Mouse (Mus musculus): ENCODE data around the gene Ptpn14. TPM values are rescaled to one million over a fixed set of nuclear protein-coding genes. Genes with fewer than 3 reads are reported as not detected.

The Ptpn14 gene
- polyA plus RNA-seq, 1 experiment from 2014 or later: 16.1 TPM

DNA sequence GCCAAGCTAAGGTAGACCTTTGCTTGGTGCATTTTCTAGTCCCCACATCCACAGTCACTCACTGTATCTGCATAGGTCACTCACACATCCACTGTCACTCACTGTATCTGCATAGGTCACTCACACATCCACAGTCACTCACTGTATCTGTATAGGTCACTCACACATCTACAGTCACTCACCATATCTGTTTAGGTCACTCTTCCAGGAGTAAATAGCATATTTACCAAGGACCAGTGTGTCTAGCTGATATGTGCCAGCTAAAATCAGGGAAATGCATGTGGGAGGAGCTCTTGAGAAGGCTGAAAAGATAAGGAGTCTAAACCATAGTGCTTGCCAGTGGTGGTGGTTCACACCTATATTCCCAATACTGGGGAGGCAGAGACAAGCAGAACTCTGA, 32.7 kb upstream of the Ptpn14 start:
- H3K36me3 ChIP-seq (ENCODE audit: insufficient read depth, low read length): no peaks in the 10 kb centered on the region
- no peak overlapping the region for H3K4me3 ChIP-seq (ENCODE audit: low read length)
- no peaks in the 10 kb centered on the region for H3K27me3 ChIP-seq (ENCODE audit: insufficient read depth, low read length)
- no peaks in the 10 kb centered on the region for H3K9me3 ChIP-seq (ENCODE audit: low read length)
- H3K27ac ChIP-seq (ENCODE audit: low read length): no peak overlapping the region
- no peak for ATAC-seq (ENCODE audit: low FRiP score, low TSS enrichment)
- H3K4me1 ChIP-seq (ENCODE audit: insufficient read depth, low read length): peaks cover under 1% of the 10 kb centered on the region; the same call in 1 of the 2 replicates
- H3K4me2 ChIP-seq (replicated peaks; ENCODE audit: low read depth, low read length): no peak overlapping the region
- H3K9ac ChIP-seq (replicated peaks; ENCODE audit: low read length): no peak overlapping the region

DNA sequence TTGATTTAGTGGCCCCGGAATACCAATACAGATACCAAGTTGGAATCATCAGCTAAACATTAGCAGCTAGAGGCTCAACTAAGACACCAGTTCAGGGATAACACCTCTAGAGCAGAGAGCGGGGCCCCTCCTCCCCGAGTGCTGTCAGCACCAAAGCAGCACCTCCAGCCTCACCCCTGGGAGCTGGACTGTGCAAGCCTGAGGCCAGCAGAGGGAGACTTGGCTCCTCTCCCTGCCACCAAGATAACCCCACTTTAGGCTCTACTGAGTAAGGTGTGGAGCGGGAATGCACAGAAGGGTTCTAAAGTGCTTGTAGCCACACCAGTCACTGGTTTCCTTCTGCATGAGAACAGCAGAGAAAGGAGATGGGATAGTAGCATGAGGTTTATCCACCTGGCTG, 29.7 kb upstream of the Ptpn14 start:
- no peaks in the 10 kb centered on the region for H3K9me3 ChIP-seq (ENCODE audit: low read length)
- no peaks in the 10 kb centered on the region for H3K27me3 ChIP-seq (ENCODE audit: insufficient read depth, low read length)
- no peak overlapping the region for H3K9ac ChIP-seq (replicated peaks; ENCODE audit: low read length)
- 69% methylated on average over 4 of the region's 4 CpGs for WGBS
- peaks cover 3% of the 10 kb centered on the region; the same call in 1 of the 2 replicates for H3K4me1 ChIP-seq (ENCODE audit: insufficient read depth, low read length)
- no peak overlapping the region for H3K4me2 ChIP-seq (replicated peaks; ENCODE audit: low read depth, low read length)
- no peak overlapping the region for H3K4me3 ChIP-seq (ENCODE audit: low read length)
- no peak for ATAC-seq (ENCODE audit: low FRiP score, low TSS enrichment)
- no peaks in the 10 kb centered on the region for H3K36me3 ChIP-seq (ENCODE audit: insufficient read depth, low read length)
- no peak overlapping the region for H3K27ac ChIP-seq (ENCODE audit: low read length)

DNA sequence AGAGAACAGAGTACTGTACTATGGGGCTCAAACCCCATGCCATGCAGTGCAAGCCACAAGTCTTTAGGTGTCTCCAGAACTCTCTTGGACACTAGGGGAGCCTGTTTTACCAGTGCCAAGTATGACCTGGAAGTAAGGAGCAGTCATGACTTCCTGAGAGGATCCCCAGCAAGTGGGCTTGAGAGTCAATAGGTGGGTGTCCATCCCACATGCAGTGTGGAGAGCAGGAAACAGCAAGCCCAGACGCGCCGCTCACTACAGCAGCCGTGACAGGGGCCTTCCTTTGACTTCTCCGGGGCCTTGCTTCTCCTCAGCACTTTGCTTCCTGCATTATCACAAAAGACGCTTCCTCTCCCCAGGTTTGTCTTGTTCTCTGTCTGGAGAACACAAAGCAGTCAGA, 27.9 kb upstream of the Ptpn14 start:
- Histone ChIP-seq H3K9ac (replicated peaks; ENCODE audit: low read length) (no peak overlapping the region), H3K27ac (ENCODE audit: low read length) (no peak overlapping the region), H3K4me1 (ENCODE audit: insufficient read depth, low read length) (peaks cover 3% of the 10 kb centered on the region; the same call in 1 of the 2 replicates), H3K27me3 (ENCODE audit: insufficient read depth, low read length) (no peaks in the 10 kb centered on the region), H3K4me2 (replicated peaks; ENCODE audit: low read depth, low read length) (no peak overlapping the region), H3K9me3 (ENCODE audit: low read length) (no peaks in the 10 kb centered on the region), H3K36me3 (ENCODE audit: insufficient read depth, low read length) (no peaks in the 10 kb centered on the region), H3K4me3 (ENCODE audit: low read length) (no peak overlapping the region)
- 84% methylated on average over 6 of the region's 6 CpGs for WGBS
- no peak for ATAC-seq (ENCODE audit: low FRiP score, low TSS enrichment)

DNA sequence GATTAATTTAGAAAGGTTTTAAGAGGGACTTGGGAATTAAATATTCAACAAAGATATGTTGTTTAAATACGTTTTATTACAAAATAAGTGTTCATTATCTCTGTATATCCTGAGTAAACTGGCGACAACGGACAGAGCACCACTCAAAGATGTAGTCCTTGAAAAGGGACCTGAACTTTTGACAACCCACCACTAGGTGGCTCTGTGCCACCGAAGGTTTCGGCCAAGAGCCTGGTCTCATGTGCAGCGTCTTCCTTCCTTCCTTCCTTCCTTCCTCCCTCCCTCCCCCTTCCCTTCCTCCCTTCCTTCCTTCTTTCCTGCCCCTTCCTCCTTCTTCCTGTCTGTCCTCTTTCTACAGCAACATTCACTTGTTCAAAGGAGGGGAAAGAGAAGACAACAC, 27.1 kb upstream of the Ptpn14 start:
- Histone ChIP-seq H3K27me3 (ENCODE audit: insufficient read depth, low read length) (no peaks in the 10 kb centered on the region), H3K9ac (replicated peaks; ENCODE audit: low read length) (no peak overlapping the region), H3K4me3 (ENCODE audit: low read length) (no peak overlapping the region), H3K36me3 (ENCODE audit: insufficient read depth, low read length) (no peaks in the 10 kb centered on the region), H3K4me1 (ENCODE audit: insufficient read depth, low read length) (peaks cover 8% of the 10 kb centered on the region), H3K9me3 (ENCODE audit: low read length) (no peaks in the 10 kb centered on the region), H3K27ac (ENCODE audit: low read length) (no peak overlapping the region), H3K4me2 (replicated peaks; ENCODE audit: low read depth, low read length) (no peak overlapping the region)
- WGBS: 3% methylated on average over 6 of the region's 6 CpGs
- no peak for ATAC-seq (ENCODE audit: low FRiP score, low TSS enrichment)

DNA sequence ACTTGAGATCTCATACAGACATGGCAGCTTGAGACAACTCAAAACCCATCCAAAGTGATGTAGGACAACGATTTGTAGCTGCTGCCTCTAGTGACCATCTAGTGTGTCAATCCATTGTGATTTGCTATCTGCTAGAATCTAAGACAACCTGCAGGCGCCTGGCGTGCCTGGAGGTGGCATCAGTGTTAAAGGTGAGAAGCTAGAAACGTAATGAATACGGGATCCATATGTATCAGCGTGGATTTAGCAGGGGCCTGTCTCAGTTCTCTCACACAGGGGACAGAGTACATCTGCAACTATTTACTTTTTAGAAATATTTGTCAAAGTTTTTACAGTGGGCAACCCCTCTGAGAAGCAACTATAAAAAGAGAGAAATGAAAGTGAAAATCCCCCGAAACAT, 24.9 kb upstream of the Ptpn14 start:
- H3K9me3 ChIP-seq (ENCODE audit: low read length): no peaks in the 10 kb centered on the region
- no peak overlapping the region for H3K27ac ChIP-seq (ENCODE audit: low read length)
- no peaks in the 10 kb centered on the region for H3K36me3 ChIP-seq (ENCODE audit: insufficient read depth, low read length)
- WGBS: 42% methylated on average over 7 of the region's 7 CpGs
- ATAC-seq (ENCODE audit: low FRiP score, low TSS enrichment): no peak
- H3K27me3 ChIP-seq (ENCODE audit: insufficient read depth, low read length): no peaks in the 10 kb centered on the region
- H3K4me2 ChIP-seq (replicated peaks; ENCODE audit: low read depth, low read length): no peak overlapping the region
- no peak overlapping the region for H3K9ac ChIP-seq (replicated peaks; ENCODE audit: low read length)
- peaks cover 29% of the 10 kb centered on the region for H3K4me1 ChIP-seq (ENCODE audit: insufficient read depth, low read length)
- no peak overlapping the region for H3K4me3 ChIP-seq (ENCODE audit: low read length)

DNA sequence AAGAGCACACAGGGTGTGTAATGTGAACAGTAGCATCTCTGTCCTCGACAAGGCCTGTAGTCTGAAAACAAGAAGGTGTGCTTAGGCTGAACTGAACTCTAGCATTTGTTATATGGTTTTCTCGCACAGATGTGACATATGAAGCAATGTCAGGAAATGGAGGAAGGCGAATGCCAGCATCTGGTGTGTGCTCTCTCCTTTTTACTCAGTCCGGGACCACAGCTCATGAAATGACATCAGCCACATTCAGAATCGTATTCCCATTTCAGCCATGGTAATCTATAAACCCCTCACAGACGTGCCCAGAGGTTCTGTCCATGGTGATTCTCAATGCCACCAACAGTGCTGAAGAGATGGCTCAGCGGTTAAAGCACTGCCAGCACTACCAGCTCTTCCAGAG, 24.5 kb upstream of the Ptpn14 start:
- H3K36me3 ChIP-seq (ENCODE audit: insufficient read depth, low read length): no peaks in the 10 kb centered on the region
- no peak overlapping the region for H3K4me2 ChIP-seq (replicated peaks; ENCODE audit: low read depth, low read length)
- no peaks in the 10 kb centered on the region for H3K9me3 ChIP-seq (ENCODE audit: low read length)
- H3K27ac ChIP-seq (ENCODE audit: low read length): no peak overlapping the region
- 73% methylated on average over 7 of the region's 7 CpGs for WGBS
- no peak overlapping the region for H3K4me3 ChIP-seq (ENCODE audit: low read length)
- peaks cover 33% of the 10 kb centered on the region for H3K4me1 ChIP-seq (ENCODE audit: insufficient read depth, low read length)
- ATAC-seq (ENCODE audit: low FRiP score, low TSS enrichment): no peak
- no peak overlapping the region for H3K9ac ChIP-seq (replicated peaks; ENCODE audit: low read length)
- no peaks in the 10 kb centered on the region for H3K27me3 ChIP-seq (ENCODE audit: insufficient read depth, low read length)

DNA sequence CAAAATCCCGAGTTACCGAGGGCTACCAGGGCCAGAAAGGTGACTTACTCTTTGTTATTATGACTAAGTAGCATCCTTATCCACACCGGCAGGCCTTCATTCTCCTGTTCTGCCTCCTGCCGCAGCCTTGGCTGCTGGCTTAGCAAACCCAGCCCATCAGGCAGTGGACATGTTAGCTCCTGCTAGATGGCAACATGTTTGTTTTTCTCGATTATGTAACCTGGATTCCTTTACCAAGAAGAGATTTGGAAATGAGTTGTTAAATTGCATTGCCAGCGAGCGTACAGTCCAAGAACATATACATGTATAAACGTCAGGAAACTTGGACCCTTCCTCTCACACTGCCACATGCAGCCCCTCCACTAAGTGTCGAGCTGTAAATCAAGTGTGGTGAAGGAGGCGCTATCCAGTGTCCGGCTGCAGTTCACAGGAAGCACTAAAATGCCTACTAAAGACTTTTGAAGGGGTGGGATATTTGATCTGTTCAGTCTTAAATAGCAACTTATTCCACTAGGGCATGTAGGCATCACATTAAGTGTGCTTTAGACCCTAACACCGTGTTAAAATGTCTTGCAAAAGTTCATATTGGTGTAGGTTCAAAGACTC, 21.9 kb upstream of the Ptpn14 start:
- H3K4me2 ChIP-seq (replicated peaks; ENCODE audit: low read depth, low read length): no peak overlapping the region
- no peaks in the 10 kb centered on the region for H3K9me3 ChIP-seq (ENCODE audit: low read length)
- peaks cover 49% of the 10 kb centered on the region for H3K4me1 ChIP-seq (ENCODE audit: insufficient read depth, low read length)
- ATAC-seq (ENCODE audit: low FRiP score, low TSS enrichment): no peak
- H3K9ac ChIP-seq (replicated peaks; ENCODE audit: low read length): no peak overlapping the region
- H3K36me3 ChIP-seq (ENCODE audit: insufficient read depth, low read length): no peaks in the 10 kb centered on the region
- no peak overlapping the region for H3K4me3 ChIP-seq (ENCODE audit: low read length)
- WGBS: 20% methylated on average over 12 of the region's 12 CpGs
- no peaks in the 10 kb centered on the region for H3K27me3 ChIP-seq (ENCODE audit: insufficient read depth, low read length)
- peak overlapping the region; percentile 82 for H3K27ac ChIP-seq (ENCODE audit: low read length)

DNA sequence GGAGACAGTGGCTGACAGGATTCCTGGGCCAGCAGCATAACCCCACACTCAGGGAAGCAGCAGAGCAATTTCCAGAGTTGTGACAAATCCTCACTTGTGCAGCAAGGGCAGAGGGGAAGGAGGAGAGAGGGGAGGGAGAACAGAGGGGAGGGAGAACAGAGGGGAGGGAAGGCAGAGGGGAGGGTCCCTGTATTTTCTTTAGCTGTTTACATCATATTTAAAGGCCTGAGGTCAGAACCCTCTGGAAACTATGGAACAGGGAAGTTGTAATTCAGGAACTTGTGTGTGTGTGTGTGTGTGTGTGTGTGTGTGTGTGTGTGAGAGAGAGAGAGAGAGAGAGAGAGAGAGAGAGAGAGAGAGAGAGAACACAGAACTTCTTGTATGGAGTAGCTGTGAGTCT, 21.1 kb upstream of the Ptpn14 start:
- H3K27ac ChIP-seq (ENCODE audit: low read length): peak overlapping the region; percentile 82
- peaks cover 47% of the 10 kb centered on the region for H3K4me1 ChIP-seq (ENCODE audit: insufficient read depth, low read length)
- no peak overlapping the region for H3K4me3 ChIP-seq (ENCODE audit: low read length)
- H3K36me3 ChIP-seq (ENCODE audit: insufficient read depth, low read length): no peaks in the 10 kb centered on the region
- peak; percentile 20 for ATAC-seq (ENCODE audit: low FRiP score, low TSS enrichment)
- H3K9ac ChIP-seq (replicated peaks; ENCODE audit: low read length): no peak overlapping the region
- no peaks in the 10 kb centered on the region for H3K27me3 ChIP-seq (ENCODE audit: insufficient read depth, low read length)
- H3K4me2 ChIP-seq (replicated peaks; ENCODE audit: low read depth, low read length): 0 out of 2 replicates have a peak overlapping the region, but pooled peaks have one; percentile 3
- no peaks in the 10 kb centered on the region for H3K9me3 ChIP-seq (ENCODE audit: low read length)

DNA sequence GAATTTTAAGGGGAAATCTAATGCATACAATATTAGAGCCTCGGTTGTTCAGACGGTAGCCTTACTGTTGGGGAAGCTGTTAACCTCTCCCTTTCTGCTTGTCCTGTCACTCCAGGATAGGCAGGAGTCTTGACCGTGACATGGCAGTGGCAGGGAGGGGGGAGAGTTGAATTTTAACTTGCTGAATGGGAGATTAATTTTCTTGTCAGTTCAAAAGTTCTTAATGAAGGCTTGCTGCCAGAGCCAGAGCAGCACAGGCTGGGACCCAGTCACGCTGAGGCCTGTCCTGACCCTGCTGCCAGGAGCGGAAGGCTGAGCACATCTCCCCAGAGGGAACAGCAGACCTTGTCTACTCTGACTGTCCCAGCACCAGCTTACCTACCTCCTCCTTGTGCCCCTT, 20.6 kb upstream of the Ptpn14 start:
- H3K36me3 ChIP-seq (ENCODE audit: insufficient read depth, low read length): no peaks in the 10 kb centered on the region
- H3K4me2 ChIP-seq (replicated peaks; ENCODE audit: low read depth, low read length): no peak overlapping the region
- H3K27me3 ChIP-seq (ENCODE audit: insufficient read depth, low read length): no peaks in the 10 kb centered on the region
- peaks cover 47% of the 10 kb centered on the region for H3K4me1 ChIP-seq (ENCODE audit: insufficient read depth, low read length)
- H3K4me3 ChIP-seq (ENCODE audit: low read length): no peak overlapping the region
- H3K9me3 ChIP-seq (ENCODE audit: low read length): no peaks in the 10 kb centered on the region
- H3K9ac ChIP-seq (replicated peaks; ENCODE audit: low read length): 0 out of 2 replicates have a peak overlapping the region, but pooled peaks have one; percentile 24
- H3K27ac ChIP-seq (ENCODE audit: low read length): peak overlapping the region; percentile 82
- WGBS: 16% methylated on average over 5 of the region's 5 CpGs
- ATAC-seq (ENCODE audit: low FRiP score, low TSS enrichment): peak; percentile 88

DNA sequence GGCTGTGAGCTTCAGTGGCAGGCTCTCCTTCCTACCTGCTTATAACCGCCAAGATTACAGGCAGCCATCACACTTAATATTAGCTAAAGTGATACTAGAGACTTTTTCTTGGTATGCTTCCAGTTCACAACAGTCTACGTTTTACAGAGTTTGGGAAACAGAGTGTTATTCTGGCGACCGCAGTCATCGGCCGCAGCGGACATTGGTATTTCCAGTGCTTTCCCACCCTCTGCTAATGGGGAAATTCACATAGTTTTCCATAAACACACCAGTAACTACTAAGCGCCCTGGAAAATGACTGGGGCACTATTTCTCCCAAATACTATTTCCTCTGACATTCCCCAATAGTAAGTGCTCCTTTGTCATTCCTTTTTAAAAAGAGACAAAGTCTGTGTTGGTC, 19.1 kb upstream of the Ptpn14 start:
- Histone ChIP-seq H3K27ac (ENCODE audit: low read length) (peak overlapping the region; percentile 82), H3K27me3 (ENCODE audit: insufficient read depth, low read length) (no peaks in the 10 kb centered on the region), H3K4me1 (ENCODE audit: insufficient read depth, low read length) (peaks cover 47% of the 10 kb centered on the region), H3K4me3 (ENCODE audit: low read length) (no peak overlapping the region), H3K9ac (replicated peaks; ENCODE audit: low read length) (peak overlapping the region; percentile 9; the same call in 1 of the 2 replicates), H3K4me2 (replicated peaks; ENCODE audit: low read depth, low read length) (no peak overlapping the region), H3K36me3 (ENCODE audit: insufficient read depth, low read length) (no peaks in the 10 kb centered on the region), H3K9me3 (ENCODE audit: low read length) (no peaks in the 10 kb centered on the region)
- WGBS: 47% methylated on average over 8 of the region's 8 CpGs
- ATAC-seq (ENCODE audit: low FRiP score, low TSS enrichment): no peak

Measured in kidney, embryonic 16.5 days (tissue).